Mouse (Mus musculus) midbrain, embryonic 11.5 days (tissue): ENCODE measurements around the gene Slc22a28. TPM values are rescaled to one million over a fixed set of nuclear protein-coding genes. Genes with fewer than 3 reads are reported as not detected.
"Not testable (repeated sequence)": the region's sequence is repeated elsewhere in the genome, so short reads cannot be mapped to it uniquely, and the experiment has no call there.

ENCODE experiments used
- ATAC-seq: fragments of 200-750 bp; cut with Nextera tagmentation; 2 replicates; pipeline ENCODE4 v1.8.0; 2017; ENCODE audit warnings: moderate TSS enrichment, moderate library complexity; ENCODE audit not compliant: low FRiP score
- DNase-seq: peaks from one replicate; pipeline ENCODE4 v3.0.0; 2015; ENCODE audit warnings: low spot score; ENCODE audit errors: missing footprints
- H3K27ac ChIP-seq: fragments of 300-500 bp; sonication (generic); 2 replicates; pipeline ENCODE4 v1.5.1; 2014; ENCODE audit warnings: low read depth, low read length
- H3K27me3 ChIP-seq: fragments of 300-500 bp; sonication (generic); 2 replicates; pipeline ENCODE4 v1.6.1; 2014; ENCODE audit warnings: mild to moderate bottlenecking, low read length, moderate library complexity, mixed read lengths; ENCODE audit not compliant: control insufficient read depth, insufficient read depth
- H3K36me3 ChIP-seq: fragments of 300-500 bp; sonication (generic); 2 replicates; pipeline ENCODE4 v1.6.1; 2014; ENCODE audit warnings: mild to moderate bottlenecking, low read length, moderate library complexity, mixed read lengths; ENCODE audit not compliant: control insufficient read depth, insufficient read depth
- H3K4me1 ChIP-seq: fragments of 300-500 bp; sonication (generic); 2 replicates; pipeline ENCODE4 v1.6.1; 2014; ENCODE audit warnings: low read length; ENCODE audit not compliant: control insufficient read depth, insufficient read depth
- H3K4me2 ChIP-seq: fragments of 300-500 bp; sonication (generic); 2 replicates; pipeline ENCODE4 v1.6.1; 2014; ENCODE audit warnings: mild to moderate bottlenecking, moderate library complexity
- H3K4me3 ChIP-seq: fragments of 300-500 bp; sonication (generic); 2 replicates; pipeline ENCODE4 v1.5.1; 2014; ENCODE audit warnings: low read depth, low read length
- H3K9ac ChIP-seq: fragments of 300-500 bp; sonication (generic); 2 replicates; pipeline ENCODE4 v1.6.1; 2014; ENCODE audit warnings: low read length
- H3K9me3 ChIP-seq: fragments of 300-500 bp; sonication (generic); 2 replicates; pipeline ENCODE4 v1.6.1; 2016; ENCODE audit warnings: low read length; ENCODE audit not compliant: control insufficient read depth
- WGBS: fragments of 180-500 bp; shearing (Covaris S2); extraction: QIAGEN DNeasy Blood & Tissue Kit; methylation state at CpG from one replicate; pipeline ENCODE4 v1.1.7; 2014; 5-methylcytosine and 5-hydroxymethylcytosine counted together
- polyA plus RNA-seq: library from polyadenylated mRNA; unstranded; fragments of >200 nt; fragmentation: Nextera tagmentation; extraction: Ambion mirVana; gene quantifications from 2 replicates; pipeline ENCODE4 v1.2.1, GENCODE M21; 2014

The Slc22a28 gene
- polyA plus RNA-seq, result not detected in 2 replicates

DNA sequence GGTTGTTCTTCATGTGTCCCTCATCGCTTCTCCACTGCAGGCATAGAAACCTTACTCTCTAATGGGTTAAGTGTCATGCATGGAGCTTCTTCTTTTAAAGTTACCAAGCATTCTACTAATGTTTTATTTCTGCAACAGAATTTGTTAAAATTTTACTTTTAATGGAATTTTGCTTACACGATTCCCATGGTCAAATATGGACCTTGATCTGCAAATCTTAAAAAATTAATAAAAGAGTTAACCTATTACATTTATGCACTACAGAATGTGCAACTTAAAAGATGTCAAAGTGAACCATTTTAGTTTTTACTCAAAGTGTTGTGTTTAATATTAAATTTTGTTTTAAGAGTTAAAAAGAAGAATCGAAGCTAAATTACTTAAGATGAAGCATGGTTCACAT lies at the start of gene Slc22a28:
Gene Slc22a28 (minus strand): TSS at position 102 of the 400 bp plus-strand sequence.
- not testable (repeated sequence) for DNase-seq, H3K27ac ChIP-seq, H3K9me3 ChIP-seq, H3K4me3 ChIP-seq, H3K27me3 ChIP-seq, ATAC-seq, H3K9ac ChIP-seq, H3K4me2 ChIP-seq, H3K36me3 ChIP-seq, H3K4me1 ChIP-seq
- WGBS, result 90% methylated on average over 2 of the region's 3 CpGs

DNA sequence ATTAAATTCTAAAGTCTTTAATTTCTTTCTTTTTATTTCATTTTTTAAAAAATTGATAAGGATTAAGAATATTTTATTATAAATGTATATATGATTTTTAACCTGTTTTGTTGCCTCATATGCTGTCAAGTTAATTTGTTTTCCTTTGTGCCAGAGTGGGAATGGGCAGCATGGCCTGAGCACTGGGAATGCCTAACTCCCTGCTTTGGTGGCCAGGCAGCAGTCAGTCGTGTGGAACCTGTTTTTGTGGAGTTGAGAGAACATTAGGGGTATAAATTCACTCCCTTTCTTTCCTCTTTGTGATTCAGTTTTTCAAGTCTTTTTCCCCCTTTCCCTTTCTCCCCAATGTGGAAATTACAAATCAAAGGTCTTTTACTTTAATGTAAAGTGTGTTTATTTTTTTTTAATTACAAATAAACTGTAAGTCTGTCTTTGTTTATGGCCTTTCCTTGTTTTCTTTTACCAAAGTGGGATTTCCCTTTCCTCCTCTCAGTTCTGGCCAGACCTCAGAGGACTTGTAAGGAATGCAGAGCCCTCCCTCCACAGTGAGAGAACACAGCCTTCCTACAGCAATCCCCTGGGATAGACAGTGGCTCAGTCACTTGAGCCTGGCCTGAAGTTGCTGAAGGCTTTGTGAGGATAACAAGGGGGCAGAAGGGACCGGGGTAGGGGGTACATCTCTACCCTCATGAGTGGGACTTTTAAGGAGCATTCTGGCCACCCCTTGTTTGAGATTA lies 17.2 kb upstream of the Slc22a28 start:
- Histone ChIP-seq H3K4me1 (no peaks in the 10 kb centered on the region), H3K9ac (no peak overlapping the region), H3K9me3 (peaks cover 14% of the 10 kb centered on the region), H3K27ac (no peak overlapping the region), H3K27me3 (no peaks in the 10 kb centered on the region), H3K4me2 (no peak overlapping the region), H3K36me3 (no peaks in the 10 kb centered on the region), H3K4me3 (no peak overlapping the region)
- DNase-seq (no peak), ATAC-seq (no peak)
- WGBS, result 47% methylated on average over 2 of the region's 2 CpGs

DNA sequence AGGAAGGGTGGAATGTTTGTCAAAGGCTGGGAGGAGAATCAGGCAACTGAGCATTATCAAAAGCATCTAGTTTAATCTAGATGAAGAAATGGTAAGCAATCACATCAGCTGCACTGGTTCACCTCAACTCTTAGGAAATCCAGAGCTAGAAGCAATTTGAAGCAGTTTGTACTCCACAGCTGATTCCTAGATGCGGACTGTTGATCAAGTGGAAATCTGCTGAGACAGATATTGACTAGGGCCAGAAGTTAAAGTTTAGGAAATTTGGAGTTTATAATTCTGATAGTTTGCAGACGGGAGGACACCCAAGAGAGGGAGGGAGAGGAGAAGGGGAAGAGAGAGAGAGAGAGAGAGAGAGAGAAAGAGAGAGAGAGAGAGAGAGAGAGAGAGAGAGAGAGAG lies 10.9 kb upstream of the Slc22a28 start:
- H3K4me3 ChIP-seq, H3K4me2 ChIP-seq, H3K27ac ChIP-seq, H3K4me1 ChIP-seq, H3K27me3 ChIP-seq, DNase-seq, ATAC-seq, H3K9me3 ChIP-seq, H3K9ac ChIP-seq, H3K36me3 ChIP-seq: not testable (repeated sequence)
- 75% methylated on average over 2 of the region's 2 CpGs for WGBS

DNA sequence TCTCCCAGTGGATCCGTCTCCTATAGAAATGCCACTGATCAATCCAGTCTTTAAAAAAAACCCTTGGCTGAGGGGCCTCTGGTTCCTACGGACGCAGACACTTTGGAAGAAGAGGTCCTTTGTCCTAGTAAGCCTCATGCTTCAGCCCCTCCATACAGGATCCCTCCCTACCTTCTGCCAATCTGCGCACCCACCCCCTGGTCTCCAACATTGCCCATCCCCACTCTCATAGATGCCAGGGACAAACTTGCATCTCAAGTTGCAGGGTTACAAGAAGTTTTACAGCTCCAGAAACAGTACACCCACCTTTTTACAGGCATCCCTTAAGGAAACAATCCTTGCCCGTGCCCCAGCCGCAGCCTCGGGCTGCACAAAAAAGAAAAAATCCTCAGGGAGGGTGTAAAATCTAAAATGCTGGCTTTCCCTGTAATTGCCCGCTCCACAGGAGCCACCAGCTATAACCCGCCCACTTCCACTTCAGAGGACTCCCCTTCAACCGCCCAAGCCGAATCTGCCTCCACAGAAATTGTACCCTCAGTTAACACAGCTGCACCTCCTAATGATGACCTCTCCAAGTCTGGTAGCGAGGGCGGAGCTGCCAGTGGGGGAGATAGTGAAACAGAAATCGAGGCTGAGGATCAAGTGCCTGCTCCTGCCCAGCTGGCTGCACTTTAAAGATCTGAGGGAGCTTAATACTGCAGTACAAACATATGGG lies 2.5 kb upstream of the Slc22a28 start:
- not testable (repeated sequence) for H3K27ac ChIP-seq, ATAC-seq, H3K4me1 ChIP-seq, H3K4me2 ChIP-seq, H3K27me3 ChIP-seq, H3K36me3 ChIP-seq, H3K9ac ChIP-seq, H3K9me3 ChIP-seq, H3K4me3 ChIP-seq, DNase-seq
- 72% methylated on average over 14 of the region's 14 CpGs for WGBS

DNA sequence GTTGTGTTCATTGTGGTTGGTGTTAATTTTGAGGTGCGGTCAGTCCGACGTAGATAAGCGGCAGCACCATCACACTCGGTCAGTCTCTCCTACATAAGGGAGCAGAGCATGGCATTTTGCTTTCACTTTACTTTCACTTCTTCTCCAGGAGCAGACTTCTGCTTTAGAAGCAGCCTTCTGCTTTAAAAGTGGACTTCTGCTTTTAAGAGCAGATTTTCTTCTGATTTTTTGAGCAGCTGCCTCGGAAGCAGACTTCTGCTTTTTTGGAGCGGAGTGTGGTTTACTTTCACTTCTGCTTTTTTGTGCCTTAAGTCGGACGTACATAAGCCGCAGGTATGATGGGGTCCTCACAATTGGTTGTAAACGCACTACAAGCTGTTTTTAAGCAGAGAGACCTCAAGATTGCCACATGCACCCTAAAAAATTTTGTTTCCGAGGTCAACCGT lies 111.9 kb downstream of the Slc22a28 start:
- no peak overlapping the region for H3K4me3 ChIP-seq
- 87% methylated on average over 13 of the region's 13 CpGs for WGBS
- DNase-seq (no peak), ATAC-seq (no peak)
- no peak overlapping the region for H3K4me2 ChIP-seq
- H3K36me3 ChIP-seq, result no peaks in the 10 kb centered on the region
- no peaks in the 10 kb centered on the region for H3K4me1 ChIP-seq
- H3K9me3 ChIP-seq, result peaks cover 11% of the 10 kb centered on the region
- H3K9ac ChIP-seq, result no peak overlapping the region
- no peak overlapping the region for H3K27ac ChIP-seq
- H3K27me3 ChIP-seq, result no peaks in the 10 kb centered on the region

DNA sequence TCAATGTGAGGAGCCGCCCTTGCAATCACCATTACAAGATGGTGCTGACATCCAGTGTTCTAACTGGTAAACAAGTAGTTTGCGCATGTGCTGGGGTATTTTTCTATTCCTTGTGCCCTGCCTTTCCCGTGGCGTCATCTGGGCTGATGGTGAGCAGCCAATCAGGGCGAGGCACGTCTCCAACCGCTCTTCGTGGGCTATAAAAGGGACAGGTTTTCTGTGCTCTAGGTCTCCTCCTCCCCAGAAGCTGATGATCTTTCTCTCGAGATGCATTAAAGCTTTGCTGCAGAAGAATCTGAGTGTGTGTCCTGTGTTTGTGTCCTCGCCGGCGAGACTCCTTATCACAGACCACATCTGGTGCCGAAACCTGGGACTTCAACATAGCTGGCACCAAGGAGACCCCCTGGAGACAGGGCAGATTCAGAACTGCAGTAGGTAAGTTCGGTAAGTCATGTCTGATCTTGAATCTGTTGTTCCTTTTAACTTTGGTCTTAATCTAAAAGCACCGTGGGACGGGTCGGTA lies 112.4 kb downstream of the Slc22a28 start:
- H3K9me3 ChIP-seq, result peaks cover 11% of the 10 kb centered on the region
- not testable (repeated sequence) for H3K9ac ChIP-seq, H3K27me3 ChIP-seq, H3K4me1 ChIP-seq, H3K36me3 ChIP-seq, DNase-seq, H3K27ac ChIP-seq, ATAC-seq, H3K4me2 ChIP-seq, H3K4me3 ChIP-seq
- 90% methylated on average over 17 of the region's 17 CpGs for WGBS

DNA sequence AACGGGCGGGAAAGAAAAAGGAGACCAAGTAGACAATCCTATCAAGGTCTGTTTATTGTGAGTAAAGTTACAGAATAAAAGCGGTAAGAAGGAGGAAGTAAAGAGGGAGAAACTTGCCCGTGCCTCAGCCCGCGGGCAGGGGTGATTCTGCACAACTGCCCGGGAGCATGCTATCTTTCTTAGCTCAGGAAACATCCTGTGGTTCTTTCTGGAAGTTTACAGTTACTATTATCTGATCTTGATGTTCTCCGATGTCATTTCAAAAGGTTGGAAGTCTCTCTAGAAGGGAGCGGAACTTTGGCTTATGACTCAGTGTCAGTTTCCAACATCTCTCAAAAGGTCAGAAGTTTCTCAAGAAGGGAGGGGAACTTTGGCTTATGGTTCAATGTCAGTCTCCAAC lies 113.2 kb downstream of the Slc22a28 start:
- H3K9me3 ChIP-seq, result peaks cover 11% of the 10 kb centered on the region
- not testable (repeated sequence) for H3K27me3 ChIP-seq, H3K36me3 ChIP-seq, H3K9ac ChIP-seq, H3K4me3 ChIP-seq, DNase-seq, H3K4me2 ChIP-seq, H3K4me1 ChIP-seq, ATAC-seq, H3K27ac ChIP-seq
- 87% methylated on average over 9 of the region's 9 CpGs for WGBS
